Mouse (Mus musculus): ENCODE measurements around the gene Wbp1.

Wbp1 gene

GRCm38 (mm10) chr6:83138056-83138455 is 16.7 kb upstream of the Wbp1 start:
- DNase-seq, result no peak

GRCm38 (mm10) chr6:83137576-83137950 is 16.2 kb upstream of the Wbp1 start:
- no peak for DNase-seq

- no peak for DNase-seq
Observed at GRCm38 (mm10) chr6:83136881-83137575, 15.7 kb upstream of the Wbp1 start.

- DNase-seq, result no peak
Observed at GRCm38 (mm10) chr6:83136291-83136880, 15.0 kb upstream of the Wbp1 start.

GRCm38 (mm10) chr6:83135571-83136161 is 14.3 kb upstream of the Wbp1 start:
- DNase-seq, result no peak

- no peak for DNase-seq
Observed at GRCm38 (mm10) chr6:83134951-83135513, 13.7 kb upstream of the Wbp1 start, which contains the start of gene Rtkn. TSS of gene Rtkn (plus strand) at chr6:83135463.

GRCm38 (mm10) chr6:83134226-83134625 is 12.9 kb upstream of the Wbp1 start:
- no peak for DNase-seq

- no peak for DNase-seq
Observed at GRCm38 (mm10) chr6:83132176-83132919, 11.0 kb upstream of the Wbp1 start.

- DNase-seq, result no peak
Observed at GRCm38 (mm10) chr6:83131469-83132034, 10.2 kb upstream of the Wbp1 start.

GRCm38 (mm10) chr6:83127419-83127818 is 6.1 kb upstream of the Wbp1 start:
- DNase-seq, result no peak

- DNase-seq, result no peak
Observed at GRCm38 (mm10) chr6:83125331-83125730, 4.0 kb upstream of the Wbp1 start, which contains the start of gene Ino80b. TSS of gene Ino80b (minus strand) at chr6:83125431.

- peak; percentile 84 for DNase-seq
Observed at GRCm38 (mm10) chr6:83124851-83125312, 3.5 kb upstream of the Wbp1 start.

- no peak for DNase-seq
Observed at GRCm38 (mm10) chr6:83122961-83123360, 1.6 kb upstream of the Wbp1 start.

- peak; percentile 65 for DNase-seq
Observed at GRCm38 (mm10) chr6:83121863-83122710, 728 bp upstream of the Wbp1 start.

- no peak for DNase-seq
Observed at GRCm38 (mm10) chr6:83119734-83120051, 1.7 kb downstream of the Wbp1 start.

GRCm38 (mm10) chr6:83118825-83119733 is 2.3 kb downstream of the Wbp1 start:
- no peak for DNase-seq

GRCm38 (mm10) chr6:83118369-83118768 is 3.0 kb downstream of the Wbp1 start:
- no peak for DNase-seq

- no peak for DNase-seq
Observed at GRCm38 (mm10) chr6:83117616-83118015, 3.7 kb downstream of the Wbp1 start.

GRCm38 (mm10) chr6:83117165-83117438 is 4.3 kb downstream of the Wbp1 start:
- DNase-seq, result no peak

- no peak for DNase-seq
Observed at GRCm38 (mm10) chr6:83116373-83117164, 4.8 kb downstream of the Wbp1 start.

All from cerebellum, adult 11 months (tissue).